Mouse (Mus musculus): Measurements from ENCODE around the gene Cplx3. TPM values are rescaled to one million over a fixed set of nuclear protein-coding genes. Genes with fewer than 3 reads are reported as not detected.

Cplx3 gene
- 0.65 TPM in 1 of 2 replicates, not detected in the other for polyA plus RNA-seq (2016; fragmentation: Nextera tagmentation; extraction: Ambion mirVana)

GRCm38 (mm10) chr9:57606139-57606851 is at the start of gene Cplx3:
Cplx3 (minus strand) TSS chr9:57606281.
- H3K27me3 ChIP-seq = peaks cover 35% of the 10 kb centered on the region
- no peaks in the 10 kb centered on the region for H3K9me3 ChIP-seq
- 5% methylated on average over 24 of the region's 24 CpGs for WGBS
- ATAC-seq (ENCODE audit: low FRiP score) = peak; percentile 53; the same call in 1 of the 2 replicates
- H3K36me3 ChIP-seq (replicated peaks) = no peaks in the 10 kb centered on the region
- no peak within 1 kb of the TSS for H3K9ac ChIP-seq
- 0 out of 2 replicates have a peak within 1 kb of the TSS, but pooled peaks have one; percentile 2 for H3K4me3 ChIP-seq (replicated peaks)
- peaks cover 22% of the 10 kb centered on the region for H3K4me1 ChIP-seq
- no peak within 1 kb of the TSS for H3K27ac ChIP-seq
- H3K4me2 ChIP-seq = peak within 1 kb of the TSS; percentile 37

GRCm38 (mm10) chr9:57655749-57656148 is 49.7 kb upstream of the Cplx3 start:
- peak overlapping the region; percentile 33; the same call in 1 of the 2 replicates for H3K9ac ChIP-seq
- no peaks in the 10 kb centered on the region for H3K36me3 ChIP-seq (replicated peaks)
- no peaks in the 10 kb centered on the region for H3K9me3 ChIP-seq
- H3K4me2 ChIP-seq = peak overlapping the region; percentile 46
- H3K4me1 ChIP-seq = peaks cover 34% of the 10 kb centered on the region
- H3K4me3 ChIP-seq (replicated peaks) = no peak overlapping the region
- WGBS = 2% methylated on average over 11 of the region's 11 CpGs
- peak; percentile 78; the same call in 1 of the 2 replicates for ATAC-seq (ENCODE audit: low FRiP score)
- H3K27me3 ChIP-seq = peaks cover 18% of the 10 kb centered on the region
- no peak overlapping the region for H3K27ac ChIP-seq

- Histone ChIP-seq H3K4me3 (replicated peaks) (no peak overlapping the region), H3K9ac (peak overlapping the region; percentile 17; the same call in 1 of the 2 replicates), H3K27ac (no peak overlapping the region), H3K4me2 (no peak overlapping the region), H3K27me3 (peaks cover 18% of the 10 kb centered on the region), H3K4me1 (peaks cover 39% of the 10 kb centered on the region), H3K36me3 (replicated peaks) (no peaks in the 10 kb centered on the region), H3K9me3 (no peaks in the 10 kb centered on the region)
- ATAC-seq (ENCODE audit: low FRiP score) = no peak
- 93% methylated on average over 1 of the region's 1 CpGs for WGBS
These were observed 48.9 kb upstream of the Cplx3 start for GRCm38 (mm10) chr9:57654966-57655365.

GRCm38 (mm10) chr9:57653283-57653682 is 47.2 kb upstream of the Cplx3 start, which contains the start of gene Csk:
Csk (minus strand) TSS chr9:57653631.
- Histone ChIP-seq H3K9ac (peak within 1 kb of the TSS; percentile 17; the same call in 1 of the 2 replicates), H3K4me2 (no peak within 1 kb of the TSS), H3K4me1 (peaks cover 39% of the 10 kb centered on the region), H3K4me3 (replicated peaks) (no peak within 1 kb of the TSS), H3K27ac (no peak within 1 kb of the TSS), H3K27me3 (peaks cover 18% of the 10 kb centered on the region), H3K9me3 (no peaks in the 10 kb centered on the region), H3K36me3 (replicated peaks) (no peaks in the 10 kb centered on the region)
- 34% methylated on average over 5 of the region's 5 CpGs for WGBS
- ATAC-seq (ENCODE audit: low FRiP score) = no peak

- Histone ChIP-seq H3K9me3 (no peaks in the 10 kb centered on the region), H3K4me3 (replicated peaks) (no peak overlapping the region), H3K27me3 (peaks cover 18% of the 10 kb centered on the region), H3K4me2 (no peak overlapping the region), H3K9ac (no peak overlapping the region), H3K27ac (no peak overlapping the region), H3K36me3 (replicated peaks) (no peaks in the 10 kb centered on the region), H3K4me1 (peaks cover 39% of the 10 kb centered on the region)
- ATAC-seq (ENCODE audit: low FRiP score) = peak; percentile 49
- WGBS = 11% methylated on average over 3 of the region's 3 CpGs
These were observed 46.8 kb upstream of the Cplx3 start for GRCm38 (mm10) chr9:57652855-57653254.

GRCm38 (mm10) chr9:57652351-57652750 is 46.3 kb upstream of the Cplx3 start:
- no peaks in the 10 kb centered on the region for H3K9me3 ChIP-seq
- peaks cover 18% of the 10 kb centered on the region for H3K27me3 ChIP-seq
- H3K4me2 ChIP-seq = no peak overlapping the region
- no peak for ATAC-seq (ENCODE audit: low FRiP score)
- no peak overlapping the region for H3K4me3 ChIP-seq (replicated peaks)
- no peak overlapping the region for H3K27ac ChIP-seq
- H3K9ac ChIP-seq = no peak overlapping the region
- H3K36me3 ChIP-seq (replicated peaks) = no peaks in the 10 kb centered on the region
- peaks cover 39% of the 10 kb centered on the region for H3K4me1 ChIP-seq
- WGBS = 67% methylated on average over 9 of the region's 9 CpGs

GRCm38 (mm10) chr9:57650786-57651311 is 44.8 kb upstream of the Cplx3 start:
- H3K9ac ChIP-seq = no peak overlapping the region
- ATAC-seq (ENCODE audit: low FRiP score) = no peak
- no peaks in the 10 kb centered on the region for H3K9me3 ChIP-seq
- no peak overlapping the region for H3K4me2 ChIP-seq
- H3K4me3 ChIP-seq (replicated peaks) = no peak overlapping the region
- no peaks in the 10 kb centered on the region for H3K36me3 ChIP-seq (replicated peaks)
- H3K4me1 ChIP-seq = peaks cover 36% of the 10 kb centered on the region
- no peak overlapping the region for H3K27ac ChIP-seq
- WGBS = 51% methylated on average over 6 of the region's 6 CpGs
- H3K27me3 ChIP-seq = peaks cover 18% of the 10 kb centered on the region

- ATAC-seq (ENCODE audit: low FRiP score) = no peak
- WGBS = 89% methylated on average over 6 of the region's 6 CpGs
- Histone ChIP-seq H3K36me3 (replicated peaks) (no peaks in the 10 kb centered on the region), H3K27ac (no peak overlapping the region), H3K9ac (no peak overlapping the region), H3K27me3 (peaks cover 18% of the 10 kb centered on the region), H3K4me2 (no peak overlapping the region), H3K4me1 (peaks cover 35% of the 10 kb centered on the region), H3K4me3 (replicated peaks) (no peak overlapping the region), H3K9me3 (no peaks in the 10 kb centered on the region)
These were observed 44.2 kb upstream of the Cplx3 start for GRCm38 (mm10) chr9:57650130-57650785.

- peaks cover 39% of the 10 kb centered on the region for H3K4me1 ChIP-seq
- no peak overlapping the region for H3K4me2 ChIP-seq
- no peak for ATAC-seq (ENCODE audit: low FRiP score)
- 0 out of 2 replicates have a peak, but pooled peaks cover 4% of the 10 kb centered on the region for H3K27me3 ChIP-seq
- H3K9me3 ChIP-seq = no peaks in the 10 kb centered on the region
- H3K27ac ChIP-seq = no peak overlapping the region
- no peak overlapping the region for H3K4me3 ChIP-seq (replicated peaks)
- H3K9ac ChIP-seq = no peak overlapping the region
- no peaks in the 10 kb centered on the region for H3K36me3 ChIP-seq (replicated peaks)
- 77% methylated on average over 4 of the region's 4 CpGs for WGBS
These were observed 41.4 kb upstream of the Cplx3 start for GRCm38 (mm10) chr9:57647286-57648108.

GRCm38 (mm10) chr9:57646551-57647103 is 40.5 kb upstream of the Cplx3 start:
- Histone ChIP-seq H3K9ac (no peak overlapping the region), H3K36me3 (replicated peaks) (peaks cover 4% of the 10 kb centered on the region; the same call in 1 of the 2 replicates), H3K4me3 (replicated peaks) (no peak overlapping the region), H3K27ac (no peak overlapping the region), H3K9me3 (no peaks in the 10 kb centered on the region), H3K27me3 (0 out of 2 replicates have a peak, but pooled peaks cover 4% of the 10 kb centered on the region), H3K4me1 (peaks cover 43% of the 10 kb centered on the region), H3K4me2 (no peak overlapping the region)
- no peak for ATAC-seq (ENCODE audit: low FRiP score)
- 52% methylated on average over 12 of the region's 12 CpGs for WGBS

- H3K4me2 ChIP-seq = peak overlapping the region; percentile 98
These were observed 39.1 kb upstream of the Cplx3 start for GRCm38 (mm10) chr9:57644944-57645893.

More at GRCm38 (mm10) chr9:57644944-57645893, 39.1 kb upstream of the Cplx3 start:
- peak overlapping the region; percentile 94 for H3K4me3 ChIP-seq (replicated peaks)
- H3K36me3 ChIP-seq (replicated peaks) = peaks cover 4% of the 10 kb centered on the region; the same call in 1 of the 2 replicates
- ATAC-seq (ENCODE audit: low FRiP score) = peak; percentile 92
- no peaks in the 10 kb centered on the region for H3K27me3 ChIP-seq
- H3K9ac ChIP-seq = peak overlapping the region; percentile 99
- H3K9me3 ChIP-seq = no peaks in the 10 kb centered on the region
- peak overlapping the region; percentile 96 for H3K27ac ChIP-seq
- 0% methylated on average over 51 of the region's 85 CpGs for WGBS
- peaks cover 45% of the 10 kb centered on the region for H3K4me1 ChIP-seq
